Mouse (Mus musculus) hindbrain, embryonic 10.5 days (tissue): ENCODE data around the gene Tnip1. TPM values are rescaled to one million over a fixed set of nuclear protein-coding genes. Genes with fewer than 3 reads are reported as not detected.
A peak's percentile ranks its signal among the peaks of the same experiment; 100 is the strongest.

ENCODE experiments used
- DNase-seq: peaks from one replicate; pipeline ENCODE4 v3.0.0-alpha.2; 2017; ENCODE audit warnings: low spot score
- H3K27ac ChIP-seq: fragments of 300-500 bp; sonication (generic); 2 replicates; pipeline ENCODE4 v1.5.1; 2016; ENCODE audit warnings: mild to moderate bottlenecking, moderate library complexity
- H3K27me3 ChIP-seq: fragments of 300-500 bp; sonication (generic); 2 replicates; pipeline ENCODE4 v1.6.1; 2016; ENCODE audit warnings: mild to moderate bottlenecking; ENCODE audit not compliant: poor library complexity, insufficient read depth, severe bottlenecking
- H3K36me3 ChIP-seq: fragments of 300-500 bp; sonication (generic); 2 replicates; pipeline ENCODE4 v1.6.1; 2016; ENCODE audit warnings: mild to moderate bottlenecking, moderate library complexity
- H3K4me1 ChIP-seq: fragments of 300-500 bp; sonication (generic); replicated peaks from 2 replicates; pipeline ENCODE4 v1.6.1; 2016; ENCODE audit warnings: mild to moderate bottlenecking
- H3K4me3 ChIP-seq: fragments of 300-500 bp; sonication (generic); 2 replicates; pipeline ENCODE4 v1.5.1; 2016; ENCODE audit warnings: mild to moderate bottlenecking, moderate library complexity
- H3K9me3 ChIP-seq: fragments of 300-500 bp; sonication (generic); 2 replicates; pipeline ENCODE4 v1.6.1; 2016; ENCODE audit warnings: mild to moderate bottlenecking, moderate library complexity
- WGBS: fragments of 180-500 bp; shearing (Covaris S2); methylation state at CpG from one replicate; pipeline ENCODE4 v1.1.7; 2016; 5-methylcytosine and 5-hydroxymethylcytosine counted together
- polyA plus RNA-seq: library from polyadenylated mRNA; unstranded; fragments of >200 nt; fragmentation: Nextera tagmentation; extraction: Ambion mirVana; gene quantifications from 2 replicates; pipeline ENCODE4 v1.2.1, GENCODE M21; 2016

Tnip1 gene
- polyA plus RNA-seq, 1 experiment from 2014 or later, result 14.2 TPM

DNA sequence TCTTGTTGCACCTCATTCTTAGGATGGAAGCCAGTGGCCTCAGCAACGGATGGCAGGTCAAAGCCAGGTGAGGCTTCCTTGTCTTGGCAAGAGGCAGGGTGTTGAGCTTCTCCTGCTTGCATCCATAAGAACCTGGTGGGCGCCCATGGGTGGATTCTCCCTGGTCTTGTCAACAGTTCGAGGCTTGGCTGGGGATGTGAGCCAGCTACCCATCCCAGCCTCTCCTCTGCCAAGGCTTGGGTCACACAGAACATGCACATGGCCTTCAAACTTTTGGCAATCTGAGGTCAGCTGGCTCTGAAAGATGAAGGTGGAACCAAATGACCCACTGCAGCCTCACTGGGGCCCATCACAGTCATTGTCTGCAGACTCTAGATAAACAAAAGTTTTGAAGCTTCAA, 51.5 kb downstream of the Tnip1 start:
- Histone ChIP-seq H3K4me1 (peaks cover under 1% of the 10 kb centered on the region; the same call in 1 of the 2 replicates), H3K27me3 (no peaks in the 10 kb centered on the region), H3K9me3 (no peaks in the 10 kb centered on the region), H3K36me3 (peaks cover 93% of the 10 kb centered on the region), H3K4me3 (no peak overlapping the region), H3K27ac (no peak overlapping the region)
- 88% methylated on average over 3 of the region's 3 CpGs for WGBS
- DNase-seq, result no peak

DNA sequence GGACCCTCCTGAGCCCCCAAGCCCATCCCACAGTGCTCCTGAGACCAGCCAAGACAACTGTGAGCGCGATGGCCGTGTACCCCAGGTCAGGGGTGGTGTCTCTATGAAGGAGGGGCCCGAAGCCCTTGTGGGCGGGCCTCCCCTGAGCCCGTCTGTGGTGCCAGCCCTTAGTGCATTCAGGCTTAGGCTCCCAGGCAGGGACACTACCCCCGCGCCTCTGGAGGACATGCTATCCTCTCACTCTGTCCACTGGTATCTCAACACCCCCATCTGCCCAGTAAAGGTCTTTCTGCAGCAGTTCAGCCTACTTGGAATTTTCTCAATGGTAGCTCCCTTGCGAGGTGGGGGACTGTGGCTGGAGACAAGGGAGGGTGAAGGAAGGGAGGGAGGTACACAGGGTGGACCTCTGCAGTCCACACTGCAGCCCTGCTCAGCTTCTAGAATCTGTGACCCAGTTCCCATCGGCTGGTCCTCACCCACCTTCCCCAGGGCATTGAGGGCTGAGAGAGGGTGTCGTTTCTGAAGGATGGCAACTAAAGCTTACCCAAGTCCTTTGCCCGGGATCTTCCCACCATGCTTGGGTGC, 52.5 kb downstream of the Tnip1 start:
- Histone ChIP-seq H3K4me3 (no peak overlapping the region), H3K27ac (no peak overlapping the region), H3K36me3 (peaks cover 85% of the 10 kb centered on the region), H3K9me3 (no peaks in the 10 kb centered on the region), H3K4me1 (peaks cover 6% of the 10 kb centered on the region; the same call in 1 of the 2 replicates), H3K27me3 (no peaks in the 10 kb centered on the region)
- no peak for DNase-seq
- WGBS, result 89% methylated on average over 12 of the region's 12 CpGs

DNA sequence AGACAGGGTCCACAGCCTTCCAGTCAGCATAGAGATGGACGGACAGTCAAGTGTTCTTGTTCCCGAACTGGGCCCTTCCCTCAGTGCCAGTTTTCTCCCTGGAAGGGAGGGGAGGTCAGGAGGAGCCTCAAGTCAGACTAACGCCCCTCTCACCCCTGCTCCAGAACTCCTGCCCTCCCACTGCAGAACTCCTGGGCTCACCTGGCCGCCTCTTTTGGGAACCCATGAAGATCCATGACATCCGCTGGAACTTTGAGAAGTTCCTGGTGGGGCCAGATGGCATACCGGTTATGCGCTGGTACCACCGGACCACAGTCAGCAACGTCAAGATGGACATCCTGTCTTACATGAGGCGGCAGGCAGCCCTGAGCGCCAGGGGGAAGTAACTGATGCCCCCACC, 53.4 kb downstream of the Tnip1 start:
- Histone ChIP-seq H3K27me3 (no peaks in the 10 kb centered on the region), H3K36me3 (peaks cover 76% of the 10 kb centered on the region), H3K4me3 (no peak overlapping the region), H3K9me3 (no peaks in the 10 kb centered on the region), H3K27ac (no peak overlapping the region), H3K4me1 (peaks cover 12% of the 10 kb centered on the region)
- DNase-seq, result no peak
- WGBS, result 94% methylated on average over 11 of the region's 11 CpGs

DNA sequence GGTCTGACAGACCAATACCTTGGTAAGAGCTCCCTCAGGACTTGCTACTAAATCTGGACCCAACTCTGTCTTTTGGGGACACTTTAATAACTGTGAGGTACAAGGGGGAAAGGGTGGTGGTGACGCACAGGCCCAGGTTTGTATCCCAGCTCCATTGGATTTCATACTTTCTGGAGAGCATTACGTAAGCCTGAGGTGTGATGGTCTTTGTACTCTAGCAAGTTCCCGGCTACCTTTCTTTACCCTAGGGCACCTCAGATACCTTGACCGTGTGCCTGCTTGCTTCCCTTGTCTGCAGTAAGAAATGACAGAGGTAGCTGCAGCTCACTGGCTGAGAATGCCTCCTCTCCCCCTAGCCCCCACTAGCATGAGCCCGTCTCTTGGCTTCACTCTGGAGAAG, 55.5 kb downstream of the Tnip1 start:
- no peak for DNase-seq
- WGBS, result 89% methylated on average over 5 of the region's 5 CpGs
- no peaks in the 10 kb centered on the region; the same call in 1 of the 2 replicates for H3K27me3 ChIP-seq

GRCm38 (mm10) chr11:54906466-54906865, 56.3 kb downstream of the Tnip1 start:
- Histone ChIP-seq H3K36me3 (peaks cover 50% of the 10 kb centered on the region), H3K27me3 (peaks cover 6% of the 10 kb centered on the region; the same call in 1 of the 2 replicates), H3K9me3 (no peaks in the 10 kb centered on the region), H3K27ac (no peak overlapping the region), H3K4me3 (no peak overlapping the region), H3K4me1 (peaks cover 34% of the 10 kb centered on the region)
- 77% methylated on average over 4 of the region's 4 CpGs for WGBS
- DNase-seq, result no peak

More for the DNA sequence above, 55.5 kb downstream of the Tnip1 start:
- Histone ChIP-seq H3K9me3 (no peaks in the 10 kb centered on the region), H3K4me1 (peaks cover 33% of the 10 kb centered on the region), H3K27ac (no peak overlapping the region), H3K4me3 (no peak overlapping the region), H3K36me3 (peaks cover 58% of the 10 kb centered on the region)

DNA sequence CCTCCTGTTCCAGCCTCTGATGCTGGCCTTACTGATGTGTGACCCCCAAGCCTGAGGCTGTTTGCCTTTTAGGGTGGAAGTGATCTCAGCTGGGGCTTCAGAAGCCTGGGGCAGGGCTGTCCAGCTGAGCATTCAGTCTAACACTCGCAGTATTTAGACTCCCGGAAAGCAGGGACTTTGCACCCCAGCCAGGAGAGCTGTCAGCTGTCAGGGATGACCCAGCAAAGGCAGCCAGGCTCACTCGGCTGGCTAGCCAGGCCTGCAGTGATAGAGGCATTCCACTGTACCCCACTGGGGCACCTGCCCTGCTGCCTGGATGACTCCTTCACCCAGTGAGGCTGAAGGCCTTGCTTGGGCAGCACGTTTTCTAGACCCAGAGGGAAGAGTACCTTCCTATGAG, 56.8 kb downstream of the Tnip1 start:
- DNase-seq, result no peak
- Histone ChIP-seq H3K36me3 (peaks cover 45% of the 10 kb centered on the region), H3K27ac (no peak overlapping the region), H3K9me3 (no peaks in the 10 kb centered on the region), H3K27me3 (peaks cover 6% of the 10 kb centered on the region; the same call in 1 of the 2 replicates), H3K4me1 (peaks cover 34% of the 10 kb centered on the region), H3K4me3 (no peak overlapping the region)
- WGBS, result 61% methylated on average over 4 of the region's 4 CpGs

GRCm38 (mm10) chr11:54905086-54905485, 57.6 kb downstream of the Tnip1 start:
- Histone ChIP-seq H3K4me1 (peaks cover 34% of the 10 kb centered on the region), H3K4me3 (no peak overlapping the region), H3K27ac (no peak overlapping the region), H3K9me3 (no peaks in the 10 kb centered on the region), H3K27me3 (peaks cover 6% of the 10 kb centered on the region; the same call in 1 of the 2 replicates), H3K36me3 (peaks cover 37% of the 10 kb centered on the region)
- WGBS, result 88% methylated on average over 3 of the region's 3 CpGs
- no peak for DNase-seq

DNA sequence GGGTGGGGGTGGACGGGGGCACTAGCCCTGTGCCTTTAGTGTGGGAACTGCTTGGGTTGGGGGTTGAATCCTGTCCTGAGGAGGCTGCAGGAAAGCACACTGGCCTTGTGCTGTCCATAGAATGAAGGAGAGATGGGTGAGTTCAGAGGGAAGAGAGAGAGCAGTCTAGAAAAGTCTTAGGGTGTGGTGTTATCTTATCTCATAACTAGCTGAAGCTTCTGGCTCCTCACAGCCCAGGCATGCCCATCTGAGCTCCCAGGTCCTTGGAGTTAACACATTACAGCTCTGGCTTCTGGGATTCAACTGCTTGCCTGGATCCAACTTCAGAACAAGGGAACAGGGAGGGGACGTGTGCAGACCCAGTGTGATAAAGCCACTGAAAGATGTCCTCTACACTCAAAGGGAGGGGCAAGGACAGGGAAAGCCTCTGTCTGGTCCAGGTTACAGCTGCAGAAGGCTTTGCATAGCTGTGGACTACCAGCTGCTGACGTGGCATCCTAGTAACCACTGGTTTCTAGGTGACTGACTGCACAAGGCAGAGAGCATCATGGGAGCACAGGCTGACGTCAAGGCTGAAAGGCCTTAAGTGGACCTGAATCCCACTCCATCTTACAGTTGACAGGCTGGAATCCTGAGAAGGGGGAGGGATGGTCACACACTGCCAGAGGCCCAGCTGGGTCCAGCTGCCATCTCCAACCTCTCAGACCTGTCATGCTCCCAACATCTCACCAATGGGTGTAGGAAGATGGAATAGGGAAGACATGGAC, 58.6 kb downstream of the Tnip1 start:
- no peak overlapping the region for H3K27ac ChIP-seq
- peaks cover 34% of the 10 kb centered on the region for H3K4me1 ChIP-seq
- peaks cover 6% of the 10 kb centered on the region; the same call in 1 of the 2 replicates for H3K27me3 ChIP-seq
- peak; percentile 38 for DNase-seq
- H3K9me3 ChIP-seq, result no peaks in the 10 kb centered on the region
- peak overlapping the region; percentile 4; the same call in 1 of the 2 replicates for H3K4me3 ChIP-seq
- H3K36me3 ChIP-seq, result peaks cover 27% of the 10 kb centered on the region
- 58% methylated on average over 4 of the region's 4 CpGs for WGBS

DNA sequence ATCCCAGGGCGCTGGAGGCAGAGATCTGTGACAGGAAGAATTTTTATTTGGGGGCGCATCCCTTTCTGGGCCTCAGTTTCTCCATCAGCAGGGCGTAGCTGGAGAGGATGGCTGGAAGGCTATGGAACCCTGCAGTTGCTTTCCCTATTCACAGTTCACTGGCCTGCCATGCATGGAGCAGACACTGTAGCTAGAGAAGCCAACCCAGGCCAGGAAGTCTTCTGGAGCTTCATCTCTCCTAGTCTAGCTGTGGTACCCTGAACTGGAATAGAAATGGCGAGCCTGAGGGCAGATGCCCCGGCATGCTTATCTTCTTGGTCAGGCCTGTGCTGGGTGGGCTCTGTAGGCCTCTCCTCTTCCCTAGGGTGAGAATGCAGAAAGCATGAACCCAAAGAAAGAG, 59.4 kb downstream of the Tnip1 start:
- Histone ChIP-seq H3K9me3 (no peaks in the 10 kb centered on the region), H3K27ac (peak overlapping the region; percentile 81; the same call in 1 of the 2 replicates), H3K4me1 (peaks cover 34% of the 10 kb centered on the region), H3K36me3 (peaks cover 19% of the 10 kb centered on the region; the same call in 1 of the 2 replicates), H3K27me3 (peaks cover 6% of the 10 kb centered on the region; the same call in 1 of the 2 replicates), H3K4me3 (peak overlapping the region; percentile 67)
- DNase-seq, result no peak
- 70% methylated on average over 5 of the region's 5 CpGs for WGBS

DNA sequence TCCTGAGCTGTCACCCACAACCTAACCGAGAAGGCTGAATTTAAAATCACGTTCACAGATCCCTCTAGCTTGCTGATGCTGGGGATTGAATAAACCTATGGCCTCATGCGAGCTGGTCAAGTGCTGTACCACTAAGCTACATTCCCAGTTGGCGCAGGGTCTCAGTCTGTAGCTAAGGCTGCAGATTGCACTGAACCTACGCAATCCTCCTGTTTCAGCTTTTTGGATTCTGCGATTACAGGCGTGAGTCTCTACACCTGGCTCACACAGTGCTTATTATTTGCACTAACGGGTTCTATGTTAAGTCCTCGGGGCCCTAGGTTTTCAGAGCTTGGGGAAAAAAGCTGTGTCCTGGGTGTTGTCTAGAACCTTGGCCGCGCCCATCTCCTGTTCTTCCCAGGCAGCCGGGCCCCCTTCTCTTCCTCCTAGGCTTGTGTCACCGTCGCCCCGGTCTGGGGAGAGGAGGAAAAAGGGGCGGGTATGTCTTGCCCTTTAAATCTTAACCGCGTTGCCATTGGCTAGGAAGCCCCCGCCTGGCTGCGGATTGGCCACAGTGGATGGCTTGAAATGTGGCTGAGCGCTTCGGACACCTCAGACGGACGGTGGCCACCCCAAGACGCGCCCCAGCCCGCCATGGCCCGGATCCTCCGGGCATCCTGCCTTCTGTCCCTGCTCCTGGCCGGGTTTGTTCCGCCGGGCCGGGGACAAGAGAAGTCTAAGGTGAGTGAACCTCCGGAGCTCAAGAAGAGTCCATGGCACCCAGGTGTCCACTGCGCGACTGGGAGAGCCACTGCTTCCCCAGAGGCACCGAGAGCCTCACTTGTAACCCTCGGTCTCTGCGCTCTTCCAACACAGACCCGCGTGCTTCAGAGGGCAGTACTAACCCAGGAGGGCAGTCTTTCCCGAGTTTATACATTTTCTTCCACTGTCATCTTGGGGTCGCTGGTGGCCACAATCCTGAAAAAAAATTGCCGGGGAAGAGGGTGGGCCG, 60.1 kb downstream of the Tnip1 start, which contains the start of gene Gpx3:
Gene Gpx3, plus strand, starts transcription at position 121 of the 991 bp plus-strand sequence.
- H3K27me3 ChIP-seq, result peaks cover 6% of the 10 kb centered on the region; the same call in 1 of the 2 replicates
- peaks cover 34% of the 10 kb centered on the region for H3K4me1 ChIP-seq
- peak; percentile 83 for DNase-seq
- H3K4me3 ChIP-seq, result peak within 1 kb of the TSS; percentile 67
- no peaks in the 10 kb centered on the region for H3K9me3 ChIP-seq
- peak within 1 kb of the TSS; percentile 81 for H3K27ac ChIP-seq
- 17% methylated on average over 45 of the region's 45 CpGs for WGBS
- H3K36me3 ChIP-seq, result peaks cover 13% of the 10 kb centered on the region; the same call in 1 of the 2 replicates

DNA sequence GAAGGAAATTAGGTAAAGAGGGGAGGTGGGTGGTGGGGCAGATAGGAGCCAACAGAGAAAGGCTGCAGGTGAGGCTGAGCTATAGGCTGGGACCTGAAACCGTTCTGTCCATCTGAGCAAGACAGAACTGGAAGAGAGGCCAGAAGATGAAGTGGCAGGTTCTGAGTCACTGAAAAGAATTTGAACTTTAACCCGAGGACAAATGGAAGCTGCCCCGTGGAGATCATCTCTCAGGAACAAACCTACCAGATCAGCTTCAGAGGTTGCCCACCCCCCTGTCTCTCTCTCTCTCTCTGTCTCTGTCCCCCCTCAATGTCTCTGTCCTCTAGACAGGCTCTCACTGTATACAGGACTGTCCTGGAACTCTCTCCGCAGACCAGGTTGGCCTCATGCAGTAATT, 63.1 kb downstream of the Tnip1 start:
- H3K27me3 ChIP-seq, result peaks cover 6% of the 10 kb centered on the region; the same call in 1 of the 2 replicates
- H3K27ac ChIP-seq, result no peak overlapping the region
- no peaks in the 10 kb centered on the region for H3K9me3 ChIP-seq
- DNase-seq, result no peak
- H3K36me3 ChIP-seq, result no peaks in the 10 kb centered on the region
- peaks cover 33% of the 10 kb centered on the region for H3K4me1 ChIP-seq
- 69% methylated on average over 4 of the region's 4 CpGs for WGBS
- H3K4me3 ChIP-seq, result no peak overlapping the region

DNA sequence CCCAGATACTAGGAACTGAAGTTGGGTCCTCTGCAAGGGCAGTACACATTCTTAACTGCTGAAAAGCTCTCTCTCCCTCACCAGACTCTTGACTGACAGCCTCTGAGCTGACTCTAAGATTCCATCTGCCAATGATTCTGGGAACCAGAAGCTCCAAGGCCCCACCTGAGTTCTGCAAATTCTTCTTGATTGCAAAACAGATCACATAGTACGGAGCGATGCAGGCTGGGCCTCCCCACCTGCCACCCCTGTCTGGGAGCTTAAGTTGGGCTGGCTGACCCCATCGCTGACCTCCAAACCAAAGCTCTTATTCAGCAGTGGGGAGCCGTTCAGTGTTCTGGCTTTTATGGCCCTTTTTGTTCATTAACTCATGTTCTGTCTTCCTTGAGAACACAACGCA, 65.2 kb downstream of the Tnip1 start:
- WGBS, result 50% methylated on average over 5 of the region's 5 CpGs
- Histone ChIP-seq H3K4me1 (peaks cover 15% of the 10 kb centered on the region), H3K4me3 (no peak overlapping the region), H3K27me3 (peaks cover 6% of the 10 kb centered on the region; the same call in 1 of the 2 replicates), H3K27ac (no peak overlapping the region), H3K36me3 (no peaks in the 10 kb centered on the region), H3K9me3 (no peaks in the 10 kb centered on the region)
- no peak for DNase-seq
